Mouse (Mus musculus) liver, embryonic 13.5 days (tissue): ENCODE data around the gene Mrpl12. TPM values are rescaled to one million over a fixed set of nuclear protein-coding genes. Genes with fewer than 3 reads are reported as not detected.
A peak's percentile ranks its signal among the peaks of the same experiment; 100 is the strongest.

ENCODE experiments used
- ATAC-seq: fragments of 200-750 bp; cut with Nextera tagmentation; 2 replicates; pipeline ENCODE4 v1.8.0; 2017; ENCODE audit warnings: low read depth, mild to moderate bottlenecking, moderate number of reproducible peaks, moderate library complexity
- DNase-seq: peaks from one replicate; pipeline ENCODE4 v3.0.0; 2022
- H3K27ac ChIP-seq: fragments of 300-500 bp; sonication (generic); 2 replicates; pipeline ENCODE4 v1.5.1; 2015; ENCODE audit warnings: moderate library complexity, mild to moderate bottlenecking, inconsistent platforms
- H3K27me3 ChIP-seq: fragments of 300-500 bp; sonication (generic); 2 replicates; pipeline ENCODE4 v1.6.1; 2015; ENCODE audit warnings: mild to moderate bottlenecking, inconsistent platforms
- H3K36me3 ChIP-seq: fragments of 300-500 bp; sonication (generic); 2 replicates; pipeline ENCODE4 v1.6.1; 2015; ENCODE audit warnings: mild to moderate bottlenecking, inconsistent platforms
- H3K4me1 ChIP-seq: fragments of 300-500 bp; sonication (generic); replicated peaks from 2 replicates; pipeline ENCODE4 v1.6.1; 2015; ENCODE audit warnings: inconsistent platforms
- H3K4me2 ChIP-seq: fragments of 300-500 bp; sonication (generic); 2 replicates; pipeline ENCODE4 v1.6.1; 2015; ENCODE audit warnings: inconsistent platforms, mild to moderate bottlenecking, moderate library complexity
- H3K4me3 ChIP-seq: fragments of 300-500 bp; sonication (generic); replicated peaks from 2 replicates; pipeline ENCODE4 v1.5.1; 2015; ENCODE audit warnings: mild to moderate bottlenecking, inconsistent platforms
- H3K9ac ChIP-seq: fragments of 300-500 bp; sonication (generic); 2 replicates; pipeline ENCODE4 v1.6.1; 2015; ENCODE audit warnings: mild to moderate bottlenecking, inconsistent platforms
- H3K9me3 ChIP-seq: fragments of 300-500 bp; sonication (generic); replicated peaks from 2 replicates; pipeline ENCODE4 v1.6.1; 2016; ENCODE audit warnings: inconsistent platforms
- WGBS: fragments of 180-500 bp; shearing (Covaris S2); methylation state at CpG from one replicate; pipeline ENCODE4 v1.1.7; 2015; ENCODE audit not compliant: insufficient replicate concordance; 5-methylcytosine and 5-hydroxymethylcytosine counted together
- polyA plus RNA-seq: library from polyadenylated mRNA; unstranded; fragments of >200 nt; fragmentation: Nextera tagmentation; extraction: Ambion mirVana; gene quantifications from 2 replicates; pipeline ENCODE4 v1.2.1, GENCODE M21; 2015

The Mrpl12 gene
- polyA plus RNA-seq, 1 experiment from 2014 or later, result 142 TPM

GRCm38 (mm10) chr11:120497436-120497835 is 13.0 kb downstream of the Mrpl12 start:
- Histone ChIP-seq H3K9ac (no peak overlapping the region), H3K36me3 (peaks cover 60% of the 10 kb centered on the region), H3K4me2 (no peak overlapping the region), H3K4me3 (no peak overlapping the region), H3K27ac (no peak overlapping the region), H3K27me3 (no peaks in the 10 kb centered on the region), H3K4me1 (peaks cover 26% of the 10 kb centered on the region), H3K9me3 (no peaks in the 10 kb centered on the region)
- 83% methylated on average over 3 of the region's 3 CpGs for WGBS
- DNase-seq (no peak), ATAC-seq (no peak)

- H3K27me3 ChIP-seq, result no peaks in the 10 kb centered on the region
- no peak overlapping the region for H3K9ac ChIP-seq
- no peak overlapping the region for H3K27ac ChIP-seq
- H3K36me3 ChIP-seq, result peaks cover 60% of the 10 kb centered on the region
- 80% methylated on average over 12 of the region's 12 CpGs for WGBS
- no peak overlapping the region for H3K4me2 ChIP-seq
- peaks cover 18% of the 10 kb centered on the region for H3K4me1 ChIP-seq
- ATAC-seq (no peak), DNase-seq (no peak)
- H3K4me3 ChIP-seq, result no peak overlapping the region
- H3K9me3 ChIP-seq, result no peaks in the 10 kb centered on the region
Observed at GRCm38 (mm10) chr11:120498226-120498625, 13.8 kb downstream of the Mrpl12 start.

- no peak overlapping the region for H3K27ac ChIP-seq
- H3K4me3 ChIP-seq, result no peak overlapping the region
- H3K36me3 ChIP-seq, result peaks cover 54% of the 10 kb centered on the region
- H3K4me1 ChIP-seq, result peaks cover 11% of the 10 kb centered on the region
- H3K9ac ChIP-seq, result no peak overlapping the region
- no peak for DNase-seq
- ATAC-seq, result no peak
- no peaks in the 10 kb centered on the region for H3K27me3 ChIP-seq
- no peaks in the 10 kb centered on the region for H3K9me3 ChIP-seq
- no peak overlapping the region for H3K4me2 ChIP-seq
- 75% methylated on average over 5 of the region's 5 CpGs for WGBS
Observed at GRCm38 (mm10) chr11:120498891-120499290, 14.5 kb downstream of the Mrpl12 start.

- Histone ChIP-seq H3K9ac (no peak overlapping the region), H3K9me3 (no peaks in the 10 kb centered on the region), H3K4me2 (no peak overlapping the region), H3K27ac (no peak overlapping the region), H3K4me3 (no peak overlapping the region), H3K4me1 (peaks cover 7% of the 10 kb centered on the region), H3K36me3 (peaks cover 44% of the 10 kb centered on the region), H3K27me3 (no peaks in the 10 kb centered on the region)
- ATAC-seq (0 out of 2 replicates have a peak, but pooled peaks have one; percentile 2), DNase-seq (no peak)
- WGBS, result 61% methylated on average over 6 of the region's 6 CpGs
Observed at GRCm38 (mm10) chr11:120499894-120500293, 15.5 kb downstream of the Mrpl12 start.

- DNase-seq, result no peak
- H3K4me1 ChIP-seq, result peaks cover 7% of the 10 kb centered on the region
- H3K9ac ChIP-seq, result no peak overlapping the region
- peaks cover 39% of the 10 kb centered on the region for H3K36me3 ChIP-seq
- no peaks in the 10 kb centered on the region for H3K27me3 ChIP-seq
- H3K27ac ChIP-seq, result no peak overlapping the region
- H3K4me2 ChIP-seq, result no peak overlapping the region
- peak; percentile 24; the same call in 1 of the 2 replicates for ATAC-seq
- H3K9me3 ChIP-seq, result no peaks in the 10 kb centered on the region
- 7% methylated on average over 3 of the region's 3 CpGs for WGBS
- no peak overlapping the region for H3K4me3 ChIP-seq
Observed at GRCm38 (mm10) chr11:120500357-120500756, 15.9 kb downstream of the Mrpl12 start.

GRCm38 (mm10) chr11:120501018-120501417 is 16.6 kb downstream of the Mrpl12 start:
- Histone ChIP-seq H3K27me3 (no peaks in the 10 kb centered on the region), H3K4me3 (no peak overlapping the region), H3K9me3 (no peaks in the 10 kb centered on the region), H3K4me1 (peaks cover 7% of the 10 kb centered on the region), H3K27ac (no peak overlapping the region), H3K4me2 (no peak overlapping the region), H3K9ac (no peak overlapping the region), H3K36me3 (peaks cover 33% of the 10 kb centered on the region)
- ATAC-seq (no peak), DNase-seq (no peak)
- WGBS, result 51% methylated on average over 6 of the region's 6 CpGs

GRCm38 (mm10) chr11:120501701-120502100 is 17.3 kb downstream of the Mrpl12 start:
- H3K4me1 ChIP-seq, result peaks cover 13% of the 10 kb centered on the region
- 66% methylated on average over 4 of the region's 4 CpGs for WGBS
- ATAC-seq (no peak), DNase-seq (no peak)
- H3K27ac ChIP-seq, result no peak overlapping the region
- H3K9me3 ChIP-seq, result no peaks in the 10 kb centered on the region
- no peak overlapping the region for H3K9ac ChIP-seq
- no peaks in the 10 kb centered on the region for H3K27me3 ChIP-seq
- peaks cover 26% of the 10 kb centered on the region for H3K36me3 ChIP-seq
- no peak overlapping the region for H3K4me3 ChIP-seq
- no peak overlapping the region for H3K4me2 ChIP-seq

GRCm38 (mm10) chr11:120505661-120506060 is 21.2 kb downstream of the Mrpl12 start:
- Histone ChIP-seq H3K9me3 (no peaks in the 10 kb centered on the region), H3K27ac (no peak overlapping the region), H3K4me1 (peaks cover 36% of the 10 kb centered on the region), H3K4me3 (no peak overlapping the region), H3K27me3 (no peaks in the 10 kb centered on the region), H3K36me3 (no peaks in the 10 kb centered on the region), H3K9ac (no peak overlapping the region), H3K4me2 (no peak overlapping the region)
- no peak for ATAC-seq
- 75% methylated on average over 3 of the region's 3 CpGs for WGBS
- no peak for DNase-seq

- 57% methylated on average over 4 of the region's 4 CpGs for WGBS
- no peak for DNase-seq
- H3K4me1 ChIP-seq, result peaks cover 48% of the 10 kb centered on the region
- no peaks in the 10 kb centered on the region for H3K27me3 ChIP-seq
- H3K36me3 ChIP-seq, result no peaks in the 10 kb centered on the region
- H3K9me3 ChIP-seq, result no peaks in the 10 kb centered on the region
- H3K4me3 ChIP-seq, result no peak overlapping the region
- H3K4me2 ChIP-seq, result no peak overlapping the region
- ATAC-seq, result no peak
- no peak overlapping the region for H3K9ac ChIP-seq
- no peak overlapping the region for H3K27ac ChIP-seq
Observed at GRCm38 (mm10) chr11:120506899-120507298, 22.5 kb downstream of the Mrpl12 start.

- H3K4me2 ChIP-seq, result no peak overlapping the region
- no peaks in the 10 kb centered on the region for H3K36me3 ChIP-seq
- H3K27ac ChIP-seq, result no peak overlapping the region
- H3K9me3 ChIP-seq, result no peaks in the 10 kb centered on the region
- H3K27me3 ChIP-seq, result no peaks in the 10 kb centered on the region
- no peak for ATAC-seq
- peaks cover 48% of the 10 kb centered on the region for H3K4me1 ChIP-seq
- no peak overlapping the region for H3K9ac ChIP-seq
- DNase-seq, result no peak
- WGBS, result 67% methylated on average over 13 of the region's 13 CpGs
- H3K4me3 ChIP-seq, result no peak overlapping the region
Observed at GRCm38 (mm10) chr11:120507611-120508289, 23.3 kb downstream of the Mrpl12 start.

- ATAC-seq (no peak), DNase-seq (no peak)
- H3K4me2 ChIP-seq, result no peak overlapping the region
- H3K4me3 ChIP-seq, result no peak overlapping the region
- H3K27ac ChIP-seq, result no peak overlapping the region
- peaks cover 48% of the 10 kb centered on the region for H3K4me1 ChIP-seq
- H3K27me3 ChIP-seq, result no peaks in the 10 kb centered on the region
- no peaks in the 10 kb centered on the region for H3K36me3 ChIP-seq
- H3K9me3 ChIP-seq, result no peaks in the 10 kb centered on the region
- no peak overlapping the region for H3K9ac ChIP-seq
- 75% methylated on average over 9 of the region's 9 CpGs for whole genome bisulfite sequencing
Observed at GRCm38 (mm10) chr11:120508290-120508870, 24.0 kb downstream of the Mrpl12 start.

GRCm38 (mm10) chr11:120509940-120510339 is 25.5 kb downstream of the Mrpl12 start:
- 14% methylated on average over 4 of the region's 4 CpGs for WGBS
- no peak for ATAC-seq
- Histone ChIP-seq H3K4me1 (peaks cover 48% of the 10 kb centered on the region), H3K36me3 (no peaks in the 10 kb centered on the region), H3K27me3 (no peaks in the 10 kb centered on the region), H3K9ac (peak overlapping the region; percentile 71), H3K4me3 (peak overlapping the region; percentile 50), H3K27ac (peak overlapping the region; percentile 85), H3K9me3 (no peaks in the 10 kb centered on the region), H3K4me2 (peak overlapping the region; percentile 69)
- DNase-seq, result peak; percentile 32
